Mouse (Mus musculus): Measurements from ENCODE around the gene Ttc33. TPM values are rescaled to one million over a fixed set of nuclear protein-coding genes. Genes with fewer than 3 reads are reported as not detected.

Ttc33 gene
- total and polyA plus RNA-seq, 3 experiments, result 21.0 to 26.2 TPM; not detected in 1

- Histone ChIP-seq H3K9me3 (replicated peaks; ENCODE audit: insufficient read depth, low read length) (no peaks in the 10 kb centered on the region), H3K27me3 (ENCODE audit: control insufficient read depth in 1 of 2, insufficient read depth in 2 of 2, low read length in 2 of 2) (no peaks in the 10 kb centered on the region), H3K36me3 (ENCODE audit: control insufficient read depth in 1 of 2, insufficient read depth in 2 of 2, low read length in 2 of 2) (peaks cover 0 to 16% of the 10 kb centered on the region in 2 experiments; a peak in 2 of 4 replicates), H3K9ac (ENCODE audit: control insufficient read depth, low read depth, low read length, poor library complexity, severe bottlenecking) (no peak overlapping the region), H3K4me3 (ENCODE audit: control insufficient read depth in 1 of 2, insufficient read depth in 1 of 2, low read depth in 2 of 2, low read length in 2 of 2) (no peak overlapping the region), H3K27ac (ENCODE audit: control insufficient read depth, low read depth, low read length) (no peak overlapping the region), H3K79me2 (ENCODE audit: control insufficient read depth, insufficient read depth, low read length, poor library complexity) (no peaks in the 10 kb centered on the region), H3K4me1 (ENCODE audit: control insufficient read depth in 1 of 2, insufficient read depth in 2 of 2, low read length in 2 of 2) (peaks cover 2 to 6% of the 10 kb centered on the region in 2 experiments; a peak in 1 of 4 replicates)
- TF ChIP-seq NELFE (IDR thresholded peaks at IDR 0.05; ENCODE audit: low read depth, low read length) (no peak), GATA1 (IDR thresholded peaks at IDR 0.05; ENCODE audit: low read depth, low read length) (no peak), POLR2AphosphoS5 (IDR thresholded peaks at IDR 0.05; ENCODE audit: borderline replicate concordance, low read depth, low read length) (no peak), UBTF (IDR thresholded peaks at IDR 0.05; ENCODE audit: borderline replicate concordance, insufficient read depth, low read depth, low read length) (no peak), EP300 (IDR thresholded peaks at IDR 0.05; ENCODE audit: low read depth in 1 of 2, low read length in 2 of 2) (no peak), MYC (IDR thresholded peaks at IDR 0.05; ENCODE audit: low read depth, low read length) (no peak), JUND (IDR thresholded peaks at IDR 0.05; ENCODE audit: low read depth, low read length) (no peak), NRF1 (IDR thresholded peaks at IDR 0.05; ENCODE audit: insufficient read depth, low read depth, low read length, poor library complexity, severe bottlenecking) (no peak), MEF2A (IDR thresholded peaks at IDR 0.05; ENCODE audit: extremely low read depth, insufficient replicate concordance, low read depth, low read length, poor library complexity, severe bottlenecking) (no peak), KAT2A (conservative IDR thresholded peaks at IDR 0.05; ENCODE audit: low read depth, low read length) (no peak), MAZ (IDR thresholded peaks at IDR 0.05; ENCODE audit: low read depth, low read length) (no peak), TBP (IDR thresholded peaks at IDR 0.05; ENCODE audit: low read depth, low read length) (no peak), ZKSCAN1 (IDR thresholded peaks at IDR 0.05; ENCODE audit: low read depth, low read length) (no peak), E2F4 (IDR thresholded peaks at IDR 0.05; ENCODE audit: borderline replicate concordance, low read depth, low read length) (no peak), POLR2A (IDR thresholded peaks at IDR 0.05; ENCODE audit: control insufficient read depth in 1 of 2, insufficient read depth in 1 of 2, low read depth in 1 of 2, low read length in 2 of 2, poor library complexity in 1 of 2) (no peak)
- DNase-seq (ENCODE audit: low read depth, low spot score), result no peak
These were observed 9.1 kb downstream of the Ttc33 start for GRCm38 (mm10) chr15:5194446-5194845.

- no peaks in the 10 kb centered on the region for H3K9me3 ChIP-seq (replicated peaks; ENCODE audit: insufficient read depth, low read length)
- no peaks in the 10 kb centered on the region for H3K79me2 ChIP-seq (ENCODE audit: control insufficient read depth, insufficient read depth, low read length, poor library complexity)
- H3K9ac ChIP-seq (ENCODE audit: control insufficient read depth, low read depth, low read length, poor library complexity, severe bottlenecking), result no peak overlapping the region
- H3K36me3 ChIP-seq (ENCODE audit: control insufficient read depth in 1 of 2, insufficient read depth in 2 of 2, low read length in 2 of 2), result peaks cover 0 to 16% of the 10 kb centered on the region in 2 experiments; a peak in 2 of 4 replicates
- H3K27me3 ChIP-seq (ENCODE audit: control insufficient read depth in 1 of 2, insufficient read depth in 2 of 2, low read length in 2 of 2), result no peaks in the 10 kb centered on the region
- no peak for TF ChIP-seq GATA1 (IDR thresholded peaks at IDR 0.05; ENCODE audit: low read depth, low read length)
- TF ChIP-seq MAFK (IDR thresholded peaks at IDR 0.05; ENCODE audit: borderline replicate concordance, low read depth, low read length), result no peak
- TF ChIP-seq CTCF (IDR thresholded peaks at IDR 0.05 in 2 of 3, conservative IDR thresholded peaks at IDR 0.05 in 1 of 3; ENCODE audit: control insufficient read depth in 1 of 3, insufficient read depth in 1 of 3, low read depth in 2 of 3, low read length in 3 of 3, poor library complexity in 1 of 3, severe bottlenecking in 1 of 3), result no peak
- TF ChIP-seq NELFE (IDR thresholded peaks at IDR 0.05; ENCODE audit: low read depth, low read length), result no peak
- no peak for TF ChIP-seq BHLHE40 (IDR thresholded peaks at IDR 0.05; ENCODE audit: borderline replicate concordance, low read depth, low read length)
- no peak for TF ChIP-seq E2F4 (IDR thresholded peaks at IDR 0.05; ENCODE audit: borderline replicate concordance, low read depth, low read length)
- TF ChIP-seq GABPA (IDR thresholded peaks at IDR 0.05; ENCODE audit: low read depth, low read length), result no peak
- no peak for TF ChIP-seq POLR2AphosphoS2 (IDR thresholded peaks at IDR 0.05; ENCODE audit: low read length)
- no peak for TF ChIP-seq MAZ (IDR thresholded peaks at IDR 0.05; ENCODE audit: low read depth, low read length)
- TF ChIP-seq SMC3 (IDR thresholded peaks at IDR 0.05; ENCODE audit: low read depth, low read length), result no peak
- H3K4me1 ChIP-seq (ENCODE audit: control insufficient read depth in 1 of 2, insufficient read depth in 2 of 2, low read length in 2 of 2), result peaks cover 2 to 6% of the 10 kb centered on the region in 2 experiments; a peak in 1 of 4 replicates
- no peak for DNase-seq (ENCODE audit: low read depth, low spot score)
- H3K4me3 ChIP-seq (ENCODE audit: control insufficient read depth in 1 of 2, insufficient read depth in 1 of 2, low read depth in 2 of 2, low read length in 2 of 2), result no peak overlapping the region
- no peak overlapping the region for H3K27ac ChIP-seq (ENCODE audit: control insufficient read depth, low read depth, low read length)
These were observed 9.6 kb downstream of the Ttc33 start for GRCm38 (mm10) chr15:5194931-5195330.
